Mouse (Mus musculus) ovary, postnatal 14 days (tissue): Measurements from ENCODE around the gene Spdye4b.

Experiments
- DNase-seq: peaks from one replicate; pipeline ENCODE4 v3.0.0; 2022; ENCODE audit warnings: low spot score

Spdye4b gene

DNA sequence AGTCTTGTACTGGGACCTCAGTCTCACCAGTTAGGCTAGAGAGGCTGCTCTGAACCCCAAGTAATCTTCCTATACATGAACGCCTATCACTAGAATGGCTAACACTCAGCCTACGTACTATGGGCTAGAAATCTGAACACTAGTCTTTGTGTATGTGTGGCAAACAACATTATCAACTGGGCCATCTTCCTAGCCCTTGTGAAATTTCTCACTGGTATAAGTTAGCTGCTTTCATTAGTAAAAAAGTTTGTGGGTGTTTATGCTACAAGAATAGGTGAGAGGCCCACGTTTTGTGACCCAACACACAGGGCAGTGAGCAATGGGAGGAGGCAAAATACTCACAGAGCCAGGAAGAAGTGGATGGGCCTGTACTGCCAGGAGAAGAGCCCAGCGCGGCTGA lies 40.2 kb downstream of the Spdye4b start:
- no peak for DNase-seq

DNA sequence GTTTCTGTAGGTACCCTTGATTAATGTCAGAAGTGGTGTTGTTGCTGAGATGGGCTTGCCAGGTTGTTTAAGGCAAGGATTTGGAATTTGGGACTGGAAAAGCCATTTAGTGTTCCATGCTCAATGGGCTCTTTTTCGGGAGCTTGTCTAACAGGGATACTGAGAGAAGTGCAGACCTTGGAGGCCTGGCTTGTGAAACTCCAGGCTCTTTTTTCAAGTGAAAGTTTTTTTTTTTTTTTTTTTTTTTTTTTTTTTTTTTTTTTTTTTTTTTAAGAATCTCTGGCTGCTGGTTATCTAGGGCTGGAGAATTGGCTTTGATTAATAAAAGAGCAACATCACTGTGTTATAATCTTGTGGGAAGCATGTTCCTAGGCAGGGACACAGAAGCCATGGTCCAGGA lies 41.5 kb downstream of the Spdye4b start:
- no peak for DNase-seq

DNA sequence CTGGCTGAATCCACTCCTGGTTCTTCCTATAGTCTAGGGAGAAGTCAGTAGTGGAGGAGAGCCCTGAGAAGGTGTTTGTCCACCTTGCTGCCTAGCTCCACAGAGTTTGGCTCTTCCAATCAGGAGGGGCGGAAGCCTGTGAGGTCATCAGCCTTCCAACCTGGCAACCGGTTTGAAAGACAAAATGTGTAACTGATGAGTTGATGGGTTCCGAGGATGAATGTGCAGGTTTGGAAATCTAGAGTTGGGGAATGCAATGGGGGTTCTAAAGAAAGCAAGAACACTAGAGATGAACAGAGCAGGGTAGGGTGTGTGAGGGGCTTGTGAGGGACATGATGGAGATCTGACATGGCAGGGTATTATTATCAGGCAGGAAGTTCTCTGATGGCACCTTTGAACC lies 46.0 kb downstream of the Spdye4b start, which contains the start of gene Spdye4a:
Spdye4a (minus strand) TSS at position 101 of the 400 bp plus-strand sequence.
- DNase-seq, result no peak

DNA sequence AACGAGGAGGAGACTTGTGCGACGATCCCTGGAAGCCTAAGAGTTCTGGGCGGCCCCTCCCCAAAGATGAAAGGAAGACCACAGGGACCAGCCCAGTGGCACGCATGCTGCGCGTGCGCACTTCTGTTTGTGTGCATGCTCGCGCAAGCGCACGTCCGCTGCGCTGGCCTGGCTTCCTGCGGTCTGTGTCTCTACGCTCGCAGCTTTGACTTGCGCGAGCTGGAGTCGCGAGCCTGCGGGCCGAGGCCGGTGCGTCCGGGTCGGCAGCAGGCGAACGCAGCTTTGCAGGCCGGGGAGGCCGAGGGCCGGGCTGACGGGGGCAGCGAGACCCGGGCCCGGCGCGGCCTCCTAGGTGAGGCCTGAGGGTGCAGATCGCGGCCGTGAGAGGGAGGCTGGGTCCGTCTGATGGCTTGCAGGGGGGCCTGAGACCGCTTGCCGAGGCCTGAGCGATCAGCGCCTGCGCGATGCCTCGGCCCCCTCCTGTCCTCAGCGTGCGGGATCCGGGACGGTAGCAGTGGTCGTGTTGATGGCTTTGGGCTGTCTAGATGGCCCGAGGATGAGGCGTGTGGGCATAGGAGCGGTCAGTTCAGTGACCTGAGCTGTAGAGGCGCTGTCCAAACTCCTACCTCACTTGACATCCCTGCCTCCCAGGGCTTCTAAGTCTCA lies 54.3 kb downstream of the Spdye4b start, which contains the start of gene Zfp12:
Zfp12 (plus strand) TSS at position 136 of the 666 bp plus-strand sequence.
- DNase-seq, result peak; percentile 80

DNA sequence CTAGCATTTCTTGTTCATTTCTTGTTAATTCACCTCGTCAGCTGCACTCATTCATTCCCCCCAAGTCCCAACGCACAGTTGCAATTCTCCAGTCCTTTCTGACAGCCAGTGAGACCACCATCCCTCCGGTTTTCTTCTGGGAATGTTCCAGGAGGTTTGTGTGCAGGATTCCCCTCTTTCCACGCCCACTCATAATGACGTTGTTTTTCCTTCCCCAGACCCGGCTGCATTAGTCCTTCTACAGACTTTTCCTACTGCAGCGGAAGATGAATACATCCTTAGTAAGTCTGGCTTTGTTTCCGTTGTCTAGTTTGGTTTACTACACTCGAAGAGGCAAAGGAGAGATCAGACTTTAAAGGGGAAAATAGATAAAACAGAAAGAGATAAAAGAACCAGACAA lies 55.2 kb downstream of the Spdye4b start:
- no peak for DNase-seq

DNA sequence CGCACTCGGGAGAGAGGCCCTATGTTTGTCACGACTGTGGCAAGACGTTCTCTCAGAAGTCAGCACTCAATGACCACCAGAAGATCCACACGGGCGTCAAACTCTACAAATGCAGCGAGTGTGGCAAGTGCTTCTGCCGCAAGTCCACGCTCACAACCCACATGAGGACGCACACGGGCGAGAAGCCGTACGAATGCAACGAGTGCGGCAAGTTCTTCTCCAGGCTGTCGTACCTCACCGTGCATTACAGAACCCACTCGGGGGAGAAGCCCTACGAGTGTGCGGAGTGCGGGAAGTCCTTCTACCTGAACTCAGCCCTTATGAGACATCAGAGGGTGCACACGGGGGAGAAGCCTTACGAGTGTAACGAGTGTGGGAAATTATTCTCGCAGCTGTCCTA lies 64.1 kb downstream of the Spdye4b start:
- no peak for DNase-seq

DNA sequence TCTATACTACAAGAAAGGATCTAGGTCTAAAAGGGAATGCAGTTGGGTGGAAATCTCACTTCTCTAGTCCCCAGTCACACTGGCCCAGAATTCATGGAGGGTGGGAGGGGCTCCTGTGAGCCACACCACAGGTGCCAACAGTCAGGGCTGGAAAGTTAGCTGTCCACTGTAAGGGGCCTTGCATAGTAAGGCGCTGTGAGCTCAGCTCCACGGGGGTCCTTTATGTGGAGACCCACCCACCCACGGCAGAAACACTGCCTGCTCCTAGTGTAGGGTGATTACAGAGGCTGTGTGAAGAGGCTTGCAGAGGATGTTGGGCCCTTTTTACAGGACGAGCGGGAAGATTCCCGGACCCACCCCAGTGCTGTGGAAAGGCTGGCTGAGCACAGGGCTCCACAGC lies 71.2 kb downstream of the Spdye4b start:
- no peak for DNase-seq

DNA sequence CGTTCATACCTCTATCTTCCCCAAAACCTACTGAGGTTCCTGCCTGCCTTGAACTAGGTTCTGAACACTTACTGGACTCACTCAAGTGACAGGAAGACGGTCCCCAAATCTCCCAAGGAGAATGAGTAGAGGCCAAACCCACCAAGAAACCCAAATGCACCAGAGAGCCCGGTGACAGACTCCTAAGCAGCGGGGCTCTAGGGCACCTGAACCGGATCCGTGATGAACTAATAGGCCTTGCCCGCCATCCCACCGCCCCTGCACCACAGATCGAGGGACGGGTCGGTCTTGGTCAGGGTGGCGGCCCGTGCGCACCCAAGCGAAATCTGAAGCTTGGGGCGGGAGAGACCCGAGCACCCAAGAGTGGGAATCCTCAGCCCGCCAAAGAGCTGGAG lies 72.0 kb downstream of the Spdye4b start:
- DNase-seq, result no peak

DNA sequence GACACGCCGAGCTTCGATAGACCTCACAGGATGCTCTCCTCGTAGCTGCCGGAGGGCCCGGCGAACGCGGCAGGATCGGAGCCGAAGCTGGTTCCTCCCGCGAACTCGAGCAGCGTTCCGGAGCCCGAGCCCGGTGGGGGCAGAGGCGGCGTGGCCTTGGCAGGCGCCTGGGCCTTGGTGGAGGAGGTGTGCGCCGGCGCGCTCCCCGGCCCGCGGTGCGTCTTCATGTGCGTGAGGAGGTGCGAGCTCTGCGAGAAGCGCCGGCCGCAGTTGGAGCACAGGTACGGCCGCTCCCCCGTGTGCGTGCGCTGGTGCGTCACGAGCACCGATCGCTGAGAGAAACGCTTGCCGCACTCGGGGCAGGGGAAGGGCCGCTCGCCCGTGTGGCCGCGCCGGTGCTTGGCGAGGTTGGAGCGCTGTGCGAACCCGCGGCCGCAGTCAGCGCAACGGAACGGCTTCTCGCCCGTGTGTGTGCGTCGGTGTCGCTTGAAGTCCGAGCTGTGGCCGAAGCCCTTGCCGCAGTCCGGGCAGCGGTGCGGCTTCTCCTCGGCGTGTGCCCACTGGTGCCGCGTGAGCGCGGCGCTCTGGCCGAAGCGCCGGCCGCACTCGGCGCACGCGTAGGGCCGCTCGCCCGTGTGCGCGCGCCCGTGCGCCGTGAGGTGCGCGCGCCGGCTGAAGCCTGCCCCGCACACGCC lies 72.5 kb downstream of the Spdye4b start:
- DNase-seq, result no peak

DNA sequence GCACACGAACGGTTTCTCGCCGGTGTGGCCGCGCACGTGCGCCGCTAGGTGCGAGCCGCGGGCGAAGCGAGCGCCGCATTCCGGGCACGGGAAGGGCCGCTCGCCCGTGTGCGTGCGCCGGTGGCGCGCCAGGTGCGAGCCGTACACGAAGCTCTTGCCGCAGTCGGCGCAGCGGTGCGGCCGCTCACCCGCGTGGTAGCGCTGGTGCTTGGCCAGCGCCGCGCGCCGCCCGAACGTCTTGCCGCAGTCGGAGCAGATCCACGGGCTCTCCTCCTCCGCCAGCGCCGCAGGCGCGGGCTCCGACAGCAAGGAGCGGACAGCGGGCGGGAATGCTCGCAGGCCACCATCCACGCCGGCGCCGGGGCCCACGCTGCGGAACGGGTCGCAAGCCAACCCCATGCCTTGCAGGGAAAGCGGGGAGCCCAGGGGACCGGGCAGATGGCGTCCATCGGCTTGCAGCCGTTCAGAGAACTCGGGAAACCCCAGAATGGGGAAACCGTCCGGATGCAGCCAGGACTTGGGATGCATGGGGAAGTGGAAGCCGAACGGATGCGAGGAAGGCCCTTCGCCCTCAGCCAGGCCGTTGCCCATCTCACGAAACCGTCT lies 73.2 kb downstream of the Spdye4b start:
- no peak for DNase-seq
